Comparison of ENCODE assay signal across 17 mouse cellular contexts in genomic region chr14:29204236-29204966, GRCm38 (mm10).
DNase-seq lines count a peak whose midpoint lies in the region; ATAC-seq and TF ChIP-seq lines count a peak whose summit lies in the region.
"Had no signal": no experiment of that assay in that cellular context is flagged by ENCODE, and none has a peak within 500 bp of the region (broad histone marks: within the 10 kb centered on the region; RNA-seq: fewer than 3 reads in every experiment).

No protein-coding gene starts in this region.

- no peaks in the 10 kb centered on the region for H3K9me3 ChIP-seq in limb, embryonic 13.5 days
- no peaks in the 10 kb centered on the region for H3K9me3 ChIP-seq in limb, embryonic 10.5 days (replicated peaks)
- no peaks in the 10 kb centered on the region for H3K9me3 ChIP-seq in forebrain, postnatal 0 days (ENCODE audit: low read length)
- H3K9me3 ChIP-seq in midbrain, embryonic 12.5 days, result no peaks in the 10 kb centered on the region
- H3K9me3 ChIP-seq: heart, embryonic 13.5 days; liver, embryonic 15.5 days had no signal

- WGBS in limb, embryonic 13.5 days, result 47% methylated on average over 10 of the region's 10 CpGs
- 82% methylated on average over 10 of the region's 10 CpGs for WGBS in limb, embryonic 10.5 days
- WGBS in forebrain, postnatal 0 days, result 47% methylated on average over 10 of the region's 10 CpGs
- 48% methylated on average over 10 of the region's 10 CpGs for WGBS in midbrain, embryonic 12.5 days

- no peak overlapping the region for H3K4me3 ChIP-seq in limb, embryonic 13.5 days
- H3K4me3 ChIP-seq in limb, embryonic 10.5 days, result no peak overlapping the region
- no peak overlapping the region for H3K4me3 ChIP-seq in forebrain, postnatal 0 days (ENCODE audit: low read depth, low read length)
- no peak overlapping the region for H3K4me3 ChIP-seq in midbrain, embryonic 12.5 days
- H3K4me3 ChIP-seq: gastrocnemius, adult 2 months; heart, embryonic 13.5 days; left cerebral cortex, adult 2 months; liver, embryonic 15.5 days had no signal

- DNase-seq in limb, embryonic 10.5 days (ENCODE audit: low spot score), result no peak
- DNase-seq in forebrain, postnatal 0 days, result peak; percentile 55
- no peak for DNase-seq in spleen, postnatal 4 days (ENCODE audit: low spot score in 2 of 2)
- no peak for DNase-seq in c-Kit-positive CD71-positive TER-119-positive erythroid progenitor cells, embryonic 14.5 days (ENCODE audit: low spot score)
- DNase-seq in left cerebral cortex, adult 8-10 months (ENCODE audit: low spot score in 2 of 2), result no peak
- DNase-seq: cerebellum, postnatal 25 days; gastrocnemius, adult 2 months; heart, postnatal 36 days; spleen, adult 18-20 months; thymus, postnatal 14 days had no signal

- H3K4me2 ChIP-seq in limb, embryonic 13.5 days (replicated peaks), result no peak overlapping the region
- no peak overlapping the region for H3K4me2 ChIP-seq in forebrain, postnatal 0 days (ENCODE audit: low read depth)
- no peak overlapping the region for H3K4me2 ChIP-seq in midbrain, embryonic 12.5 days (replicated peaks)
- H3K4me2 ChIP-seq: heart, embryonic 13.5 days; liver, embryonic 15.5 days had no signal

- ATAC-seq in limb, embryonic 13.5 days (ENCODE audit: low FRiP score, low read depth), result peak; percentile 40; the same call in 1 of the 2 replicates
- ATAC-seq in forebrain, postnatal 0 days, result peak; percentile 47; the same call in 1 of the 2 replicates
- ATAC-seq in midbrain, embryonic 12.5 days (ENCODE audit: low FRiP score, low read depth), result peak; percentile 63; the same call in 1 of the 2 replicates
- ATAC-seq: intestine, postnatal 0 days had no signal

- H3K36me3 ChIP-seq in limb, embryonic 13.5 days, result no peaks in the 10 kb centered on the region
- no peaks in the 10 kb centered on the region for H3K36me3 ChIP-seq in limb, embryonic 10.5 days
- no peaks in the 10 kb centered on the region for H3K36me3 ChIP-seq in forebrain, postnatal 0 days (ENCODE audit: insufficient read depth)
- no peaks in the 10 kb centered on the region for H3K36me3 ChIP-seq in midbrain, embryonic 12.5 days
- H3K36me3 ChIP-seq: heart, embryonic 13.5 days; liver, embryonic 15.5 days had no signal

- no peak overlapping the region for H3K27ac ChIP-seq in limb, embryonic 13.5 days
- no peak overlapping the region for H3K27ac ChIP-seq in limb, embryonic 10.5 days
- no peak overlapping the region for H3K27ac ChIP-seq in forebrain, postnatal 0 days (ENCODE audit: low read depth, low read length)
- no peak overlapping the region for H3K27ac ChIP-seq in midbrain, embryonic 12.5 days (replicated peaks)
- H3K27ac ChIP-seq: gastrocnemius, adult 2 months; heart, embryonic 13.5 days; kidney, postnatal 0 days; left cerebral cortex, adult 2 months; liver, embryonic 15.5 days had no signal

- H3K27me3 ChIP-seq in limb, embryonic 13.5 days, result no peaks in the 10 kb centered on the region
- no peaks in the 10 kb centered on the region for H3K27me3 ChIP-seq in limb, embryonic 10.5 days (ENCODE audit: low read depth, poor library complexity, severe bottlenecking)
- H3K27me3 ChIP-seq in forebrain, postnatal 0 days (ENCODE audit: insufficient read depth, low read length), result no peaks in the 10 kb centered on the region
- H3K27me3 ChIP-seq in midbrain, embryonic 12.5 days, result no peaks in the 10 kb centered on the region
- H3K27me3 ChIP-seq: heart, embryonic 13.5 days; liver, embryonic 15.5 days had no signal

- H3K9ac ChIP-seq in limb, embryonic 13.5 days, result no peak overlapping the region
- no peak overlapping the region for H3K9ac ChIP-seq in forebrain, postnatal 0 days
- H3K9ac ChIP-seq in midbrain, embryonic 12.5 days (replicated peaks), result no peak overlapping the region
- H3K9ac ChIP-seq: heart, embryonic 13.5 days; liver, embryonic 15.5 days had no signal

- no peak for TF ChIP-seq CTCF in forebrain, postnatal 0 days (IDR thresholded peaks at IDR 0.05; ENCODE audit: low read depth)

- peaks cover 10% of the 10 kb centered on the region for H3K4me1 ChIP-seq in limb, embryonic 13.5 days
- 0 out of 2 replicates have a peak, but pooled peaks cover 3% of the 10 kb centered on the region for H3K4me1 ChIP-seq in limb, embryonic 10.5 days
- no peaks in the 10 kb centered on the region for H3K4me1 ChIP-seq in forebrain, postnatal 0 days (ENCODE audit: insufficient read depth)
- peaks cover 12% of the 10 kb centered on the region for H3K4me1 ChIP-seq in midbrain, embryonic 12.5 days
- H3K4me1 ChIP-seq: heart, embryonic 13.5 days; liver, embryonic 15.5 days had no signal
